Mouse (Mus musculus) erythroblast, adult 5-6 weeks (primary cell): ENCODE results near the gene 1700061G19Rik. TPM values are rescaled to one million over a fixed set of nuclear protein-coding genes. Genes with fewer than 3 reads are reported as not detected.

Experiments
- ATAC-seq: replicated peaks from 2 replicates; pipeline ENCODE4 v1.8.0; 2016; ENCODE audit warnings: moderate number of reproducible peaks, mild to moderate bottlenecking, moderate TSS enrichment, inconsistent platforms; ENCODE audit not compliant: poor library complexity, low FRiP score, severe bottlenecking
- total RNA-seq, 2 experiments: library from RNA; stranded (forward) in 1 of 2; stranded (reverse) in 1 of 2; fragments of 150-400 nt in 1 of 2; fragments of 200-764, 138-1000 nt in 1 of 2; gene quantifications; 2 replicates each; pipeline versions ENCODE4 v1.2.3 to v1.2.4; 2015 to 2017; ENCODE audit warnings: low replicate concordance in 2 of 2

1700061G19Rik gene
- total RNA-seq (2015; ENCODE audit: low replicate concordance) (not detected in 2 replicates), total RNA-seq (2017; ENCODE audit: low replicate concordance) (not detected in 2 replicates)

GRCm38 (mm10) chr17:56874936-56875651 is at the start of gene 1700061G19Rik:
Gene 1700061G19Rik (plus strand): TSS chr17:56875477.
- ATAC-seq: no peak

- peak; percentile 69 for ATAC-seq
Measured at GRCm38 (mm10) chr17:56826718-56827117, 48.6 kb upstream of the 1700061G19Rik start.

GRCm38 (mm10) chr17:56829171-56829570 is 46.1 kb upstream of the 1700061G19Rik start:
- ATAC-seq: no peak

GRCm38 (mm10) chr17:56829795-56830194 is 45.5 kb upstream of the 1700061G19Rik start:
- no peak for ATAC-seq

GRCm38 (mm10) chr17:56830411-56831110 is 44.7 kb upstream of the 1700061G19Rik start, which contains the start of gene Rfx2:
Gene Rfx2 (minus strand): TSS chr17:56831013.
- no peak for ATAC-seq

GRCm38 (mm10) chr17:56831111-56831816 is 44.0 kb upstream of the 1700061G19Rik start:
- ATAC-seq: peak; percentile 82

GRCm38 (mm10) chr17:56832918-56833317 is 42.4 kb upstream of the 1700061G19Rik start:
- ATAC-seq: no peak

GRCm38 (mm10) chr17:56833381-56833780 is 41.9 kb upstream of the 1700061G19Rik start:
- ATAC-seq: no peak

- no peak for ATAC-seq
Measured at GRCm38 (mm10) chr17:56836336-56836735, 38.9 kb upstream of the 1700061G19Rik start.

- ATAC-seq: no peak
Measured at GRCm38 (mm10) chr17:56840524-56840923, 34.8 kb upstream of the 1700061G19Rik start.

GRCm38 (mm10) chr17:56842173-56842572 is 33.1 kb upstream of the 1700061G19Rik start:
- ATAC-seq: no peak

GRCm38 (mm10) chr17:56843678-56844077 is 31.6 kb upstream of the 1700061G19Rik start:
- no peak for ATAC-seq

GRCm38 (mm10) chr17:56848785-56849184 is 26.5 kb upstream of the 1700061G19Rik start:
- ATAC-seq: no peak

- ATAC-seq: no peak
Measured at GRCm38 (mm10) chr17:56849710-56850109, 25.6 kb upstream of the 1700061G19Rik start.

GRCm38 (mm10) chr17:56851167-56851566 is 24.1 kb upstream of the 1700061G19Rik start:
- no peak for ATAC-seq

- no peak for ATAC-seq
Measured at GRCm38 (mm10) chr17:56855421-56855820, 19.9 kb upstream of the 1700061G19Rik start.

GRCm38 (mm10) chr17:56858216-56858615 is 17.1 kb upstream of the 1700061G19Rik start:
- peak; percentile 84 for ATAC-seq

GRCm38 (mm10) chr17:56858922-56859321 is 16.4 kb upstream of the 1700061G19Rik start:
- ATAC-seq: no peak

- no peak for ATAC-seq
Measured at GRCm38 (mm10) chr17:56861197-56861596, 14.1 kb upstream of the 1700061G19Rik start.

GRCm38 (mm10) chr17:56866071-56866470 is 9.2 kb upstream of the 1700061G19Rik start:
- ATAC-seq: no peak
